Mouse (Mus musculus) ES-E14 (cell line): ENCODE data around the gene Frmpd1.

Experiments
- CHD2 ChIP-seq: IDR thresholded peaks from 2 replicates; pipeline ENCODE4 v1.6.1; 2014; ENCODE audit warnings: mild to moderate bottlenecking, low read depth, low read length, inconsistent platforms
- ZNF384 ChIP-seq: IDR thresholded peaks from 2 replicates; pipeline ENCODE4 v1.6.1; 2012; ENCODE audit warnings: low read depth, low read length, inconsistent platforms

GRCm38 (mm10) chr4:45332466-45332865, 147.8 kb downstream of the Frmpd1 start:
- no peak for TF ChIP-seq CHD2
- TF ChIP-seq ZNF384: no peak
